In the genomic region with DNA sequence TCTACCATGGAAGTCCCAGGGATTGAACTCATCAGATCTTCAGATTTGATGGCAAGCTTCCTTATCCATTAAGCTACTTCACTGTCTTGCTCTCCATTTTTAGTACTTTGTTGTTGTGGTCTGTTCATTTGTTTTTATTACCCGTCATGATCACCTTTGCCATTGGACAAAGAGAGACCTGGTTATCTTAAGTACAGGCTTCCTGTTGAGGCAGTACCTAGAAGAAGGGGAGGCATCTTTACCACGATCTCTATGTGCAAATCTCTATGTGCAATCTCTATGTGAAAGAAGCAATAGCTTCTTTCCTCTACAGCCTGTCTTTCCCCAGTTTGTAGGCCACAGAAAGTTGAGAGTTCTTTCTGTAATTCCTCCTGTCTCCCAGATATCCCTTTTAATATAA, we compare ENCODE assay signal across 19 mouse cellular contexts.
DNase-seq lines count a peak whose midpoint lies in the region; ATAC-seq lines count a peak whose summit lies in the region.
"Had no signal": no experiment of that assay in that cellular context is flagged by ENCODE, and none has a peak within 500 bp of the region (broad histone marks: within the 10 kb centered on the region; RNA-seq: fewer than 3 reads in every experiment).

No protein-coding gene starts in this region.

- no peak overlapping the region for H3K9ac ChIP-seq in forebrain, embryonic 16.5 days (replicated peaks; ENCODE audit: low read depth, low read length)
- H3K9ac ChIP-seq in forebrain, embryonic 11.5 days (ENCODE audit: low read length): no peak overlapping the region
- H3K9ac ChIP-seq in heart, embryonic 16.5 days (ENCODE audit: low read length): no peak overlapping the region
- H3K9ac ChIP-seq: embryonic facial prominence, embryonic 12.5 days; limb, embryonic 15.5 days; liver, embryonic 14.5 days; lung, embryonic 15.5 days had no signal

- intact Hi-C loops in heart, postnatal 36 days (cut with DNase I): loop anchor here (5.0 kb wide), 1 partner anchor 234 kb away; no protein-coding TSS in a partner anchor
- intact Hi-C loops in gastrocnemius, postnatal 14 days (cut with DNase I; ENCODE audit: low total_unique reads): no loop called here

- no peaks in the 10 kb centered on the region; the same call in 1 of the 2 replicates for H3K36me3 ChIP-seq in forebrain, embryonic 16.5 days (ENCODE audit: control insufficient read depth, insufficient read depth)
- H3K36me3 ChIP-seq in forebrain, embryonic 11.5 days (ENCODE audit: control insufficient read depth, insufficient read depth, low read length): peaks cover 4% of the 10 kb centered on the region; the same call in 1 of the 2 replicates
- H3K36me3 ChIP-seq in heart, embryonic 16.5 days (ENCODE audit: control insufficient read depth, insufficient read depth): peaks cover 9% of the 10 kb centered on the region; the same call in 1 of the 2 replicates

- no peak for DNase-seq in forebrain, embryonic 11.5 days (ENCODE audit: low spot score)
- DNase-seq in heart, postnatal 36 days: no peak
- peak; percentile 59 for DNase-seq in CD4-positive helper T cell, adult 2 months (ENCODE audit: low read depth, low spot score)
- DNase-seq in induced T-regulatory cell, adult 2 months (ENCODE audit: low read depth): peak; percentile 76
- DNase-seq in gastrocnemius, postnatal 14 days: no peak
- DNase-seq: adrenal gland, postnatal 10 days; kidney, adult 18-20 months; left cerebral cortex, postnatal 4 days; thymus, postnatal 14 days had no signal

- H3K4me3 ChIP-seq in forebrain, embryonic 16.5 days (replicated peaks; ENCODE audit: low read length): no peak overlapping the region
- no peak overlapping the region for H3K4me3 ChIP-seq in forebrain, embryonic 11.5 days (ENCODE audit: low read depth, low read length)
- H3K4me3 ChIP-seq in heart, embryonic 16.5 days (ENCODE audit: low read length): no peak overlapping the region
- H3K4me3 ChIP-seq: embryonic facial prominence, embryonic 12.5 days; gastrocnemius, adult 2 months; limb, embryonic 15.5 days; lung, embryonic 15.5 days had no signal

- H3K27ac ChIP-seq in forebrain, embryonic 16.5 days (ENCODE audit: low read length): peak overlapping the region; percentile 73
- no peak overlapping the region for H3K27ac ChIP-seq in forebrain, embryonic 11.5 days (ENCODE audit: low read depth, low read length)
- H3K27ac ChIP-seq in heart, embryonic 16.5 days (ENCODE audit: low read length): peak overlapping the region; percentile 29; the same call in 1 of the 2 replicates
- H3K27ac ChIP-seq: embryonic facial prominence, embryonic 12.5 days; kidney, postnatal 0 days; limb, embryonic 15.5 days; liver, embryonic 14.5 days; lung, embryonic 15.5 days had no signal

- H3K9me3 ChIP-seq in forebrain, embryonic 16.5 days (ENCODE audit: control insufficient read depth, low read length): no peaks in the 10 kb centered on the region
- no peaks in the 10 kb centered on the region for H3K9me3 ChIP-seq in forebrain, embryonic 11.5 days (ENCODE audit: control insufficient read depth, low read length)
- no peaks in the 10 kb centered on the region for H3K9me3 ChIP-seq in heart, embryonic 16.5 days (replicated peaks; ENCODE audit: control insufficient read depth, low read length)
- H3K9me3 ChIP-seq: embryonic facial prominence, embryonic 12.5 days; limb, embryonic 15.5 days; lung, embryonic 15.5 days had no signal

- no peaks in the 10 kb centered on the region for H3K27me3 ChIP-seq in forebrain, embryonic 16.5 days (replicated peaks; ENCODE audit: control insufficient read depth, insufficient read depth, low read length)
- no peaks in the 10 kb centered on the region for H3K27me3 ChIP-seq in forebrain, embryonic 11.5 days (ENCODE audit: control insufficient read depth, insufficient read depth, low read length)
- H3K27me3 ChIP-seq in heart, embryonic 16.5 days (ENCODE audit: control insufficient read depth, insufficient read depth, low read length): no peaks in the 10 kb centered on the region
- H3K27me3 ChIP-seq: embryonic facial prominence, embryonic 12.5 days; limb, embryonic 15.5 days; lung, embryonic 15.5 days had no signal

- peaks cover 34% of the 10 kb centered on the region for H3K4me1 ChIP-seq in forebrain, embryonic 16.5 days (replicated peaks; ENCODE audit: control insufficient read depth, insufficient read depth, low read length)
- no peaks in the 10 kb centered on the region for H3K4me1 ChIP-seq in forebrain, embryonic 11.5 days (replicated peaks; ENCODE audit: control insufficient read depth, insufficient read depth, low read length)
- H3K4me1 ChIP-seq in heart, embryonic 16.5 days (ENCODE audit: control insufficient read depth, insufficient read depth, low read length): peaks cover 66% of the 10 kb centered on the region

- no peak for ATAC-seq in forebrain, embryonic 16.5 days
- ATAC-seq in forebrain, embryonic 11.5 days (replicated peaks; ENCODE audit: low FRiP score): no peak
- ATAC-seq in heart, embryonic 16.5 days (replicated peaks; ENCODE audit: extremely low read depth, insufficient read depth, low FRiP score): no peak
- ATAC-seq: hindbrain, postnatal 0 days had no signal

- 95% methylated on average over 2 of the region's 2 CpGs for WGBS in forebrain, embryonic 16.5 days
- 92% methylated on average over 2 of the region's 2 CpGs for WGBS in forebrain, embryonic 11.5 days
- 80% methylated on average over 2 of the region's 2 CpGs for WGBS in heart, embryonic 16.5 days

- H3K4me2 ChIP-seq in forebrain, embryonic 16.5 days (ENCODE audit: low read length): no peak overlapping the region
- no peak overlapping the region for H3K4me2 ChIP-seq in forebrain, embryonic 11.5 days (ENCODE audit: low read depth, low read length, severe bottlenecking)
- H3K4me2 ChIP-seq in heart, embryonic 16.5 days (ENCODE audit: low read depth, low read length): no peak overlapping the region
- H3K4me2 ChIP-seq: embryonic facial prominence, embryonic 12.5 days; heart, embryonic 11.5 days; limb, embryonic 15.5 days; lung, embryonic 15.5 days had no signal

Comparison
In these comparisons a context has a peak if more than half of its experiments do, and no peak if none do; other contexts are left out.
1. DNase-seq: peak in CD4-positive helper T cell, adult 2 months (single experiment) and induced T-regulatory cell, adult 2 months (single experiment); none in forebrain, embryonic 11.5 days (single experiment), heart, postnatal 36 days (0 of 2) and gastrocnemius, postnatal 14 days (single experiment).